Mouse (Mus musculus) mouse trophoblast stem cell (cell line): Measurements from ENCODE around the gene Wdr18.

Experiments used
- in situ Hi-C, 2 experiments: fragments of 300-500 bp; cut with MseI, MboI; formaldehyde crosslinking; loops; 2 replicates in 1 of 2; 3 replicates in 1 of 2; pipeline ENCODE4 v1.15.1; 2025

Gene Wdr18

GRCm38 (mm10) chr10:79926491-79927323, 33.2 kb upstream of the Wdr18 start, which contains the start of gene Arid3a:
Arid3a (plus strand) TSS chr10:79927043.
- in situ Hi-C loops, result no loop called here

- in situ Hi-C loops, result no loop called here
Observed at GRCm38 (mm10) chr10:79927324-79928029, 32.5 kb upstream of the Wdr18 start.

- in situ Hi-C loops, result no loop called here
Observed at GRCm38 (mm10) chr10:79928030-79928694, 31.8 kb upstream of the Wdr18 start.

GRCm38 (mm10) chr10:79928907-79929701, 30.8 kb upstream of the Wdr18 start:
- in situ Hi-C loops, result no loop called here

- in situ Hi-C loops, result no loop called here
Observed at GRCm38 (mm10) chr10:79929967-79930825, 29.8 kb upstream of the Wdr18 start.

GRCm38 (mm10) chr10:79930826-79931186, 29.1 kb upstream of the Wdr18 start:
- in situ Hi-C loops, result no loop called here

- in situ Hi-C loops, result no loop called here
Observed at GRCm38 (mm10) chr10:79931797-79932196, 28.2 kb upstream of the Wdr18 start.

- in situ Hi-C loops, result no loop called here
Observed at GRCm38 (mm10) chr10:79932736-79933135, 27.2 kb upstream of the Wdr18 start.

GRCm38 (mm10) chr10:79933145-79933679, 26.7 kb upstream of the Wdr18 start:
- in situ Hi-C loops, result no loop called here

- in situ Hi-C loops, result no loop called here
Observed at GRCm38 (mm10) chr10:79933861-79934260, 26.1 kb upstream of the Wdr18 start.

GRCm38 (mm10) chr10:79934272-79934721, 25.7 kb upstream of the Wdr18 start:
- in situ Hi-C loops, result no loop called here

GRCm38 (mm10) chr10:79934794-79935569, 25.0 kb upstream of the Wdr18 start:
- in situ Hi-C loops, result no loop called here

- in situ Hi-C loops, result no loop called here
Observed at GRCm38 (mm10) chr10:79936284-79936910, 23.6 kb upstream of the Wdr18 start.

GRCm38 (mm10) chr10:79936911-79937441, 23.0 kb upstream of the Wdr18 start:
- in situ Hi-C loops, result no loop called here

- in situ Hi-C loops, result no loop called here
Observed at GRCm38 (mm10) chr10:79937775-79938526, 22.0 kb upstream of the Wdr18 start.

GRCm38 (mm10) chr10:79940749-79941148, 19.2 kb upstream of the Wdr18 start:
- in situ Hi-C loops, result no loop called here

GRCm38 (mm10) chr10:79942988-79943387, 17.0 kb upstream of the Wdr18 start:
- in situ Hi-C loops, result no loop called here

GRCm38 (mm10) chr10:79943471-79943901, 16.5 kb upstream of the Wdr18 start:
- in situ Hi-C loops, result no loop called here
